Mouse (Mus musculus): ENCODE data around the gene Rcor3. TPM values are rescaled to one million over a fixed set of nuclear protein-coding genes. Genes with fewer than 3 reads are reported as not detected.

The Rcor3 gene
- polyA plus RNA-seq, 1 experiment, result not detected

- Histone ChIP-seq H3K4me1 (ENCODE audit: control insufficient read depth, insufficient read depth, low read length) (peaks cover 21% of the 10 kb centered on the region), H3K4me3 (ENCODE audit: insufficient read depth, low read depth, low read length) (no peak overlapping the region), H3K27ac (ENCODE audit: insufficient read depth, low read depth, low read length) (peak overlapping the region; percentile 34)
- WGBS, result 41% methylated on average over 3 of the region's 3 CpGs
- TF ChIP-seq POLR2A (IDR thresholded peaks at IDR 0.05; ENCODE audit: insufficient read depth, low read depth, low read length) (no peak), CTCF (IDR thresholded peaks at IDR 0.05; ENCODE audit: insufficient read depth, low read depth, low read length) (no peak)
Measured at GRCm38 (mm10) chr1:192078406-192078805, 59.5 kb downstream of the Rcor3 start.

GRCm38 (mm10) chr1:192076796-192077535, 60.9 kb downstream of the Rcor3 start:
- H3K4me1 ChIP-seq (ENCODE audit: control insufficient read depth, insufficient read depth, low read length), result peaks cover 21% of the 10 kb centered on the region
- no peak overlapping the region for H3K27ac ChIP-seq (ENCODE audit: insufficient read depth, low read depth, low read length)
- no peak for TF ChIP-seq CTCF (IDR thresholded peaks at IDR 0.05; ENCODE audit: insufficient read depth, low read depth, low read length)
- no peak for TF ChIP-seq POLR2A (IDR thresholded peaks at IDR 0.05; ENCODE audit: insufficient read depth, low read depth, low read length)
- H3K4me3 ChIP-seq (ENCODE audit: insufficient read depth, low read depth, low read length), result no peak overlapping the region

GRCm38 (mm10) chr1:192076101-192076500, 61.8 kb downstream of the Rcor3 start:
- WGBS, result 86% methylated on average over 4 of the region's 4 CpGs
- TF ChIP-seq CTCF (IDR thresholded peaks at IDR 0.05; ENCODE audit: insufficient read depth, low read depth, low read length) (no peak), POLR2A (IDR thresholded peaks at IDR 0.05; ENCODE audit: insufficient read depth, low read depth, low read length) (no peak)
- no peak overlapping the region for H3K27ac ChIP-seq (ENCODE audit: insufficient read depth, low read depth, low read length)
- H3K4me1 ChIP-seq (ENCODE audit: control insufficient read depth, insufficient read depth, low read length), result peaks cover 19% of the 10 kb centered on the region
- H3K4me3 ChIP-seq (ENCODE audit: insufficient read depth, low read depth, low read length), result no peak overlapping the region

GRCm38 (mm10) chr1:192074824-192075223, 63.0 kb downstream of the Rcor3 start:
- WGBS, result 50% methylated on average over 1 of the region's 1 CpGs
- no peak for TF ChIP-seq CTCF (IDR thresholded peaks at IDR 0.05; ENCODE audit: insufficient read depth, low read depth, low read length)
- no peak for TF ChIP-seq POLR2A (IDR thresholded peaks at IDR 0.05; ENCODE audit: insufficient read depth, low read depth, low read length)
- no peak overlapping the region for H3K4me3 ChIP-seq (ENCODE audit: insufficient read depth, low read depth, low read length)
- peaks cover 26% of the 10 kb centered on the region for H3K4me1 ChIP-seq (ENCODE audit: control insufficient read depth, insufficient read depth, low read length)
- no peak overlapping the region for H3K27ac ChIP-seq (ENCODE audit: insufficient read depth, low read depth, low read length)

GRCm38 (mm10) chr1:192072426-192072825, 65.4 kb downstream of the Rcor3 start:
- WGBS, result 83% methylated on average over 1 of the region's 1 CpGs
- no peak overlapping the region for H3K27ac ChIP-seq (ENCODE audit: insufficient read depth, low read depth, low read length)
- H3K4me1 ChIP-seq (ENCODE audit: control insufficient read depth, insufficient read depth, low read length), result peaks cover 14% of the 10 kb centered on the region
- no peak for TF ChIP-seq CTCF (IDR thresholded peaks at IDR 0.05; ENCODE audit: insufficient read depth, low read depth, low read length)
- no peak for TF ChIP-seq POLR2A (IDR thresholded peaks at IDR 0.05; ENCODE audit: insufficient read depth, low read depth, low read length)
- no peak overlapping the region for H3K4me3 ChIP-seq (ENCODE audit: insufficient read depth, low read depth, low read length)

- Histone ChIP-seq H3K4me1 (ENCODE audit: control insufficient read depth, insufficient read depth, low read length) (peaks cover 14% of the 10 kb centered on the region), H3K4me3 (ENCODE audit: insufficient read depth, low read depth, low read length) (no peak overlapping the region), H3K27ac (ENCODE audit: insufficient read depth, low read depth, low read length) (no peak overlapping the region)
- TF ChIP-seq CTCF (IDR thresholded peaks at IDR 0.05; ENCODE audit: insufficient read depth, low read depth, low read length), result no peak
- no peak for TF ChIP-seq POLR2A (IDR thresholded peaks at IDR 0.05; ENCODE audit: insufficient read depth, low read depth, low read length)
- WGBS, result 58% methylated on average over 3 of the region's 3 CpGs
Measured at GRCm38 (mm10) chr1:192070618-192071051, 67.2 kb downstream of the Rcor3 start.

DNA sequence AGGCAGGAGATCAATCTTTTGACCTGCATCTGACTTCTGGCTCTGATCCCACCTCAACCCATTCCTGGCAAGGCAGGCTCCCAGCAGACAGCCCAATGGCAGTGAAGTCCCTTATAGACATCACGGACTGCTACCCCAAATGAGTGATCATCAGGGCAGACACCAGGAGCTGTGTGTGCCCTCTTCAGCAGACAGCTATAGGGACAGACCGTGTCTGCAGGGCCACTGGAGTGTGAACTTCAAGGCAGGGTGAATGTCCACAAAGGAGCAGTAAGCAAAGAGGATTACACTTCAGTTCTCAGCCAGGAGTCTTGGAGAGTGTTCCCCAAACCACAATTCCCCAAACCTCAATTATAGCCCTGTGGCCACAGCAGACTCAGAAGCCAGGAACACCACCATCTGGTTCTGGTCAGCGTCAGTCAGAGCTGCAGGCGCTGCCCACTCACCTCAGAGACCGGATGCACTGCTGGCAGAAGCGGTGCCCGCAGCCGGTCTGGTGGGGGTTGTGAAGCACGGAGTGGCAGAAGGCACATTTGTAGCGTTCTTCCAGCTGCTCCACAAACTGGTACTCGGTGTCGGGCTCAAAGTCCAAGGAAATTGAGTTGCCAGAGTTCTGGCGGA, 67.8 kb downstream of the Rcor3 start:
- TF ChIP-seq POLR2A (IDR thresholded peaks at IDR 0.05; ENCODE audit: insufficient read depth, low read depth, low read length) (no peak), CTCF (IDR thresholded peaks at IDR 0.05; ENCODE audit: insufficient read depth, low read depth, low read length) (no peak)
- peaks cover 14% of the 10 kb centered on the region for H3K4me1 ChIP-seq (ENCODE audit: control insufficient read depth, insufficient read depth, low read length)
- no peak overlapping the region for H3K27ac ChIP-seq (ENCODE audit: insufficient read depth, low read depth, low read length)
- no peak overlapping the region for H3K4me3 ChIP-seq (ENCODE audit: insufficient read depth, low read depth, low read length)
- WGBS, result 40% methylated on average over 13 of the region's 13 CpGs

- 52% methylated on average over 2 of the region's 2 CpGs for WGBS
- Histone ChIP-seq H3K27ac (ENCODE audit: insufficient read depth, low read depth, low read length) (no peak overlapping the region), H3K4me1 (ENCODE audit: control insufficient read depth, insufficient read depth, low read length) (peaks cover 10% of the 10 kb centered on the region), H3K4me3 (ENCODE audit: insufficient read depth, low read depth, low read length) (no peak overlapping the region)
- TF ChIP-seq POLR2A (IDR thresholded peaks at IDR 0.05; ENCODE audit: insufficient read depth, low read depth, low read length) (no peak), CTCF (IDR thresholded peaks at IDR 0.05; ENCODE audit: insufficient read depth, low read depth, low read length) (no peak)
Measured at GRCm38 (mm10) chr1:192068188-192068587, 69.7 kb downstream of the Rcor3 start.

DNA sequence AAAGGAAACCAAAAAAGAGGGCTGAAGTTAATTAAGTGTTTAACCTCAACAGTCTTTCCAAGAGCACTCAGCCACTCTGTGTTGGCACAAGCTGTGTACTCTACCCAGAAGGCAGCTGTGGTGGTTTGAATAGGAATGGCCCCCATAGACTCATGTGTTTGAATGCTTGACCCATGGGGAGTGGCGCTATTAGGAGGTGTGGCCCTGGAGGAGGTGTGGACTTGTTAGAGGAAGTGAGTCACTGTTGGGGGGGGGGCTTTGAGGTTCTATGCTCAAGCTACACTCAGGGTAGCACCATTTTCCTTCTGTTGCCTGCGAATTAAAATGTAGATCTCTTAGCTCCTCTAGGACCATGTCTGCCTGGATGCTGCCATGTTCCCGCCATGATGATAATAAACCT, 70.9 kb downstream of the Rcor3 start:
- 96% methylated on average over 3 of the region's 3 CpGs for WGBS
- Histone ChIP-seq H3K4me3 (ENCODE audit: insufficient read depth, low read depth, low read length) (no peak overlapping the region), H3K27ac (ENCODE audit: insufficient read depth, low read depth, low read length) (no peak overlapping the region), H3K4me1 (ENCODE audit: control insufficient read depth, insufficient read depth, low read length) (peaks cover 18% of the 10 kb centered on the region)
- TF ChIP-seq CTCF (IDR thresholded peaks at IDR 0.05; ENCODE audit: insufficient read depth, low read depth, low read length), result no peak

Measured in olfactory bulb, adult 2 months (tissue).